Mouse (Mus musculus): ENCODE measurements at regions not wholly inside any gene's neighbourhood (a gene's known extent, or its start where the extent isn't known, plus 50 kb on each side); places are given as distances from the start of the nearest gene placed in this dataset.

DNA sequence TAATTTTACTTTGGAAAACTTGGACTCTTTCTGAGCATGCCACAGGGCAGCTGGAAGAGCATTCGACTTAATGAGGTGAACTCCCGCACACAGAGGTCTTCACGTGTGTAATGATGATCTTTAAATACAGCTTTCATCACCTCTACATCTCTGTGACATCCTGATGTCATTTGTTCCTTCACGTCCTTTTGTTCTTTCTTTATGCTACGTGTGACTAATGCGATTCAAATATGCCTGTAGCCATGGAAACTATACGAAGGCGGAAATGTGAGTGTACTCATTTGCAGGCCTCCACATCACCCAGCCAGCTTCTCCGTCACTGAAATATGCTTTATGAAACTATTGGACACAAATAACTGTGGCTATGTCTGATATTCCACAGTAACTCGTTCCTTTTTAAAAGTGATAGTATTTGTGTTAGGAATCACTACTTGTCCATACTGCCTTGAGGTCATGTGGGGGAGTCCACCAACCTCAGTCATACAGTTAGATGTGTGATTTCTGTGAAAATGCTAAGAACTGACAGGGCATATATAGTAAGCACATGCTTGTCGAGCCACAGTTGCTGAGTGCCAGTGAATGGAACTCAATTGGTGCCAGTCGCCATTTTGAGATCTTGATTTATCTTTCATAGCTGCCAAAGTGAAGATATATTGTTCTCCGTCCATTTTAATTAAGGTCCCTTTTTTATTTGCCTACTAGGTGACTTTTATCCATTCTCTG lies 145.9 kb downstream of the Plk2 start:
- DNase-seq = no peak

DNA sequence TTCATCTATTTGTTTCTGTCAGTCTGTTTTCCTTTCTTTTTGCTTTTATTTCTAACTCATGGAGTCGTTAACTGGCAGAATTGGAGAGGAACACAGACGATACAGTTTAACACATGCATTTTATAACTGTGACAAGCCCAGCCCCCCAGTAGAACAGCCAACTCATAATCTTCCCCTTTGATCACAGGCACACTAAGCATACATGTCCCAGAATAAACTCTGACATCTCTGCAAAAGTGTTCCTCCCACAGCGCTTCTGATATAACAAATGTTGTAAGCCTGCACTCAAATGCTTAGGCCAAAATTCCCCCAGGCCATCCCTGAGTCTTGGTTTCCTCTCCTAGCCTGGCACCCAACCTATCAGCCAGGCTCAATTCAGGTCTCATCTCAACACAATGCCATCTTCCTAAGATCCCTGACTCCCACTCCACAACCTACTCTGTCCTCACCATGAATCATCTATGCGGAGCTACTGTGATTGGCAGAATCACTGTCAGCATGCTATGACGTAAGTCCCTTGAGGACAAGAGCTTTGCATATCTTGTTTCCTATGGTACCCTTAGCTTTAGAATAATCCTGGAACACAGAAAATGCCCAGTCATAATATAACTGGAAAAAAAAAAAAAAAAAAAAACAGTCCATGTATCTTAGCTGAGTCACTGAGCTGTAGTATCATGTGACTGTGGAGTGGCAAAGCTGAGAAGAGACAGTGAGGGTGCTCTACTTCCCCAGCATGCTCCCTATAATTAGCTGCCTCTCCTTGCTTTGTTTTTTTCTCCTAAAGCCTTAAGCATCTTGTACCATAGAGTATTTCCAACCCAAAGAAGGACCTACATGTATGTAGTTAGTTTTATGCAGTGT lies 146.7 kb downstream of the Plk2 start:
- DNase-seq = no peak

DNA sequence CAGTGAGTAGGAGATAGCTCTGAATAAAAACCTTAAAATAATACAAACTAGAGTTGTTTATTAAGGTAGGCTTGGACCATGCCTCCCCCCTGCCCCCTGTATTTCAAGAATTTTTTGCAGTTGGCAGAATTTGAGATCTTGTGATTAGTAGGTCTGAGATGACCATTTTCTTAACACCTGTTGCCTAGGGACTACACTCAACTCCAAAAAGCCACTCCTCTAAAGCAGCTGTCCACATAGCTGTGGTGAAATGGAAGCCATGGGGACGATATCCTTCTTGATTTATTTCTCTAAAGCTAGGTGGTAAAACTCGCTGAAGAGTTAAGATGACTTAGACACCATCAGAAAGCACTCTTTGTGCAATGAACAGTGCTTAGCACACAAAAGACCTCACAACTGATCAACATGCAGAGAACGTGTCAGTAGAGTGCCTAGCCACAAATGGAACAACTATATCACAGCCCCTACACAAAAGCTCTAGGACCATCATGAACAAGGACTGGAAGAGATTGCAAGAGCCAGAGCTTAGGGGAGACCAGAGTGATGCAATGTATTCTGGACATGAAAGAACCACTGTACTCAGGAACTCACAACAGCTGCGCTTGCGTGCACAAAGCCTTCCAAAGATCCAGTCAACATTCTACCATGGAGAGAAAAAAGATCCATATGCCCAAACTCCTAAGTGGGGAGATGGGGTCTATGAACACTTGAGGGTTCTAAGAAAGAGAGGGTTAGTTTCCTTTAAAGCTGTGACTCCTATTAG lies 147.6 kb downstream of the Plk2 start:
- no peak for DNase-seq

DNA sequence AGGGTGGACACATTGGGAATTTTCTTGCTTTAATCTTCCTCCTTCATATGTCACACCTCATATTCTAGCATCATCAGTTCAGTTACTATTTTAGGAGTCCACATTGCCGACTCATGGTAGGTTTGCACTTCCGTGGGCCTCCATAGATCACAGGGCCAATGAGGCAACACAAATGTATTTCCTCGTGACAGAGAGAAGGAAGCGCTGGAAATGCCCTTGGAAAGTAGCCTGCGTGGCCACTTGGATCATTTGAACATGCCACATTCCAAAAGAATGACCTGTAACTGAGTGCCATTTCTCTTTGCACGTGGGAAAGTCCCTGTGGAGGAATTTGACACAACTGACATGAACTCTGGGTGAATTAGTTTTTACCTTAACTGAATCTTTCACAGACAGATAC lies 150.6 kb downstream of the Plk2 start:
- no peak for DNase-seq

DNA sequence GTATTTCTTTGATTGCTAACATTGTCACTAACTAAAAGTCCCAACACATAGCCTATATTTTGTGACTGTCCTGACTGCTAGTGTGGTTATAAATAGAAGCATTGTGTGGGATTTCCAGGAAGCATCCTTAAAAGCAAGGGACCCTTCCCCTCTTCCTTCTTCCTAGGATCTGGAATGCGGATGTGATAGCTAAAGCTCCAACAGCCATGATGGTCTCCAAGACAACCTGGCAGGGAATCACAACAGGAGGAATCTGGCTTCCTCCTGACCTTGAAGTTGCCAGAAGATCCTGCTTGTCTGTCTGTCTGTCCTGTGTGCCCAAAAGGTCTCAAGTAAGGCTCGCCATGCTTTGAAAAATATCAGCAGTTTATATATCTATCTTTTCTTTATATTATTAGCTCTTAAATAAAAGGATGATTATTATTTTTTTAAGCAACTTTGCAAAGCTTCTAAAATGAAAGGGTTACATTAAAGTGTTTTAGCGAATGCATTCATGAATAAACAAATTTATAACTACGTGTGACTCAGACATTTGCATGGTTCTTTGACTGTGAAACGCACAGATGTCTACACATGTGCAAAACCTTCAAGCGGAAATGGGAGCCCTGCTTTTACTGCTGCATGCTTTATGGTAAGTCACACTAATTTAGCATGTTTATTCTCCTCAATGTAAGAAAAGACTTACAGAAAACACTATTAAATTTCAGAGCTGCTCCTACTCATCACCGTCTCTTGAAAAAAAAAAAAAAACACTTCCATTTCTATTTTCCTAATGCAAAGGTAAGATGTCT lies 160.9 kb downstream of the Plk2 start:
- no peak for DNase-seq

DNA sequence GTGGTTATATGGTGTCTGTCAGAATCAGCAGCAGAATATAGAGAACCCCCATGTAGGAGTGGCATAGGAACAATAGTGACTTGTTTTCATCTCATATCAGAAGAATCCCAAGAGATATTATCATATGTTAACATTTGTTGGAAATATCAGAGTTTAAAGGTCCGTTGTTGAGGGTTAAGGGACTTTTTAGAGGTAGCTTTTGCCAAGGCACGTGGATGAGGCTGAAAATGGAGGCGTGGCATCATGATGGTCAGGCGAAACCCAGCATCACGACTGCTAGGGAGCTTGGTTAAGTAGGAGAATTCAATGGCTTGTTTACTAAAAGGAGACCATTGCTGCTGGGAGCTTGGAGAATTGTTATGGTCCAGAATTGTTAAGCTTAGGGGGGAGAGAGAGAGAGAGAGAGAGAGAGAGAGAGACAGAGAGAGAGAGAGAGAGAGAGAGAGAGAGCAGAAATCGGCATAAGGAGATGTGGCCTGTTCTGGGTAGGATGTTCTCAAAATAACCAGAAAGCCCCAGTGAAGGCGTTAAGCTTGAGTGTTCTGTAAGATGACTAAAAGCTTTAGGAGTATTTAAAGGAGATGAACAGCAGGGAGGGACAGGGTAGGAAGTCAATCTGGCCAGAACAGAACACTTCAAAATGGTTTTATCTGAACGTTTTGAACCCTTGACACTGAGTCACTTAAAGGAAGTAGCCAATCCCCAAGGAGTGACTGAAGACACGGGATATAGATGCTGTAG lies 161.7 kb downstream of the Plk2 start:
- DNase-seq = no peak

DNA sequence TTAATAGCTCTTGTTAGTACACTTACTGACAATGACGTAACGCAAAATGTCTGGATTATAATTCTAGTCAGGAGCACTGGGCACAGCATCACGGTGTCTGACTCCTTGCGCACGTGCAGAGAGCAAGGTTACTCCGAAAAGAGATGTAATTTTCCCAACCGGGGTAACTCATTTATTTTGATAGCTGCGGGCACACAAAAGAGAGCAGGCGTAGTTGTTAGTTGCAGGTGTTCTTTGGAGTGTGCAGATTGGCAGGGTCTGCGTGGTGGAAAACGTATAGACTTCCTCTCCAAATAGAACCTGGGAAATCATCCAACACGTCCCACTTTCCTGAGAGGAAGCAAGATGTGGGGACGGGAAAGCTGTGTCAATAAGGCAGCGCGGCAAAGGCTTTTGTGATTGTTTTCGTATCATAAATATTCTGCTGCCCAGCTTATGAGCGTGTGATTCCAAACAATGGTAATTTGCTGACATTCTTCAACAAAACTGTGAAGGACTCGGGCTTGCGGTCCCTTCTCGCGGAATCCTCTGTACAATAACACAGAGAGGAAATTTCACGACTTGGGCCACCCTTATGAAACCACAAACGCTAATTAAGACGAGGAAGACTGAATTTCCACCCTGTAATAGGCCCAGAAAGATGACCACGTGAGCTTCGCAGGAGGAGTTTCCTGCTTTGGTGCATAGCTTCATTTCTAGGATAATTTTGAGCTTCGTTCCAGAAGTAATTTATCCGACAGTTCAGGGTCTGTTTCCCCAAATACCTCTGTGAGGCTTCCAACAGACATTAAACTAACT lies 163.3 kb downstream of the Plk2 start:
- peak; percentile 14 for DNase-seq

DNA sequence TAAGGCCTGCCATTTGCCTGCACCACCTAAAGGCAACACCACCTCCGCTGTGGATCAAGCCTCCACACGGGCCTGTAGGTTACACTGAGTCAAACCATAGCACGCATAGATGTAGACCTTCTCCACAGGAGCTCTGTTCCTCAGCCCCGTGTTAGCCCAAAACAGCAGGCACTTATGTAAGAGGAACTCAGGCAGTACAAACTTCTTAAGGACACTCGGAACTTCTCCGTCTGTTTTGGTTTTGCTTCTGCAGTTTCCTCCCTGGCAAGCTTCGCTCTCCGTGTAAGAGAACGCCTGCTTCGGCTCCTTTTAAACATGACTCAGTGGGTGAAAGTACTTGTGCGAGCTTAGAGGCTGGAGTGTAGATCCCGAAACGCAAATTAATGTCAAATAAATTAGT lies 165.7 kb downstream of the Plk2 start:
- DNase-seq = no peak

DNA sequence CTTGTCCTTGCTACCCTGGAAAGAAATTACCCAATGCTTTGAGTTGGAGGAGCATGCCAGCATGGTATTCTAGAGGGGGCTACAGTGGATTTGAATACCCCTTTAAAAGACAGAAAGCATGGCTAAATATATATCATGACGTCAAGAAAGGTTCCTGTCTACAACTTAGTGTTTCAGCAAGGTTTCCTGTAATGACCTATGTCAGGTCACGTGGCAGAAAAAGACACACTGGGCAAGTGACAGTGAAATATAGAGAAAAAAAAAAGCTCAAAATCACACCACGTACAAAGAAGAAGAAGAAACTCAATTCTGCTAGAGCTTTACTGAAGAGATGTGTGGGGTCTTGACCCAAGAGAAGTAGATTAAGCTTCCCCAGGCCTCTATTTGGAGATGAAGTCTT lies 167.7 kb downstream of the Plk2 start:
- DNase-seq = no peak

DNA sequence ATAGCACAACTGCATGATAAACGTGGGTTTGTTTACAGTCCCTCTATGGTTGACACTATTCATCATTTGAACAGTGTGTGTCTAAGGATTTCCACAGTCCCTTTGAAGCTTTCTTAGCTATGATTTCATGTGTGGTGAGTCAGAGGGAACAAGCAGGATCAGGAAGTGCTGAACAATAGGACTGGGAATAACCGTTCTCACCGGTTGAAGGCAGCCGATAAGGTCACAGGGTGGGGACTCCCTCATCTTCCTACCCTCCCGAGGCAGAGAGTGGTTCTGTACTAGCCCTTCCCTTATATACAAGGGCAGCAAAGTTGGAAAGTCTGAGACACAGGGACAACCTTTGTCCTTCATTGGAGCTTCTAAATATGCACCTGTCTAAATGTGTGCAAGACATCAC lies 168.1 kb downstream of the Plk2 start:
- DNase-seq = peak; percentile 7

DNA sequence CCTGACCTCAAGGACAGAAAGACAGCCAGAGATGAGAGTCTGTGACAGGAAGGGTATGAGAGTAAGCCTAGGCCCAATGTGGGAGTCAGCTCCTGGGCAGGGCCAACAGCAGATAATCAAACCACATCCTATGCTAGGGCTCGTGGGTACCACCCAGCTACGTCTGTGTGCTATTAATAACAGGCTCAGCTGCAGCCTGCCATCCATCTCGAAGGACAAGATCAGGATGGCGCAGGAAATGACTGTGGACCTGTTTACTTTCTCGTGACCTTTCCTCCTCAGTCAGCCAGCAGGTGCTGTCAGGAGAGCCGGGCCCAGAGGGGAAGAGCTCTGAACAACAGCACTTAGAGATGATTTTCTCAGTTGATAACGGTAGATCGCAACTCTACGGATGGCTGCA lies 169.1 kb downstream of the Plk2 start:
- DNase-seq = no peak

DNA sequence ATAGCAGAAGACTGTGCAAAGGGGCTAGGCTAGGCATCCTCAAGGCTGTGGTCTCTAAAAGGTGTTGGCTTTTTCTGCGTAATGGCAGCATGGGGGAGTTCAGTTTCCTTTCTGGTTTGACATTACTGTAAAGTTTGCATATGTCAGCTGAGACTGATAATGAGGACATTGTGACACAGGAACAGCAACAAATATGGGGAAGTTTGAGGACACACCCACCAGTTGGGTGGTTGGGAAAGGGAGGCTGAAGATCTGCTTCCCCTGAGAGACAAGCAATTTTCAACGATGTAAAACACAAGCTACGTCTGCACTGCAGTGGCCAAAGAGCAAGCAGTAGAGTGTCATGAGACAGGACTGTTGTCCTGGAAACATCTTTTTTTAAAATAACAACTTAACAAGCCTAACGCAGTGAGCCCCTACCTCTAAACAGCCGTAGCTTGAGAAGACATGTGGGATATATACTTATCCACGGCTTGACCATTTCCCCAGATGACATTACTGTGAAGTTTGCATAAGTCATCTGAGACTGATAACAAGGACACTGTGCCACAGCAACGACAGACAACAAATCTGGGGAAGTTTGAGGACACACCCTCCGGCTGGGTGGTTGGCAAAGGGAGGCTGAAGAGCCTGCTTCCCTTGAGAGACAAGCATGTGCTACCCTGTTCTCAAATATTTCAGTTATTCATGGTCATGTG lies 173.8 kb downstream of the Plk2 start:
- peak; percentile 8 for DNase-seq

DNA sequence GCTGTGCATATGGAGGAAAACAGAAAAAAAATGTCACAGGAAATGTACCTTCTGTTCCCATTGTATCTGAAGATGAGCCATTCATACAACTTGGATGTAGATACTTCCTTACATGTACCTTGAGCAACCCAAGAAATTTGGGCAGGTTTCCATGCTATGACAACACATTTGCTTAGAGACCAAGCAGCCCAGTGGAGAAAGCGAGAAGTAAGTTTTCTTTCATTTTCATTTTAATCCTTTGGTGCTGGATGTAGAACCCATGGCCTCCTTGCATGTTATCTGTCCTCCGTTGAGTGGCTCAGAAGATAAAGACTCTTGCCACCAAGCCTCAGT lies 174.3 kb downstream of the Plk2 start:
- no peak for DNase-seq

DNA sequence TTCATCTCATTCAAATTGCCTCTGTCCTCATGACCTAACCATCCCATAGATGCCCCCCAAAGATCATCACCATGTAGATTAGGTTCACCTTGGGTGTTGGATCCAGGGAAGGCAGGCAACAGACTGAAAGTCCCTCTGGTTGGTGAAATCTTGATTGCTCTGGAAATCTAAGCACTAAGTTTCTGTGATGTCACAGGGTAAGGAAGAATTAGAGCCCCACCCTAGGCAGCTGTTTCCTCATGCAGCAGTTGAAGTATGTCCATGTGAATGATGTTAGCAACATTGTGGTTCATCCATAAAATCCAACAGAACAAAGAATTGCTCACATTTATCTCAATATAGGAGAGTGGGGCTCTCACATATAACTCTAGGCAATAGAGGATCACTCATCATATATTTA lies 175.5 kb downstream of the Plk2 start:
- no peak for DNase-seq

DNA sequence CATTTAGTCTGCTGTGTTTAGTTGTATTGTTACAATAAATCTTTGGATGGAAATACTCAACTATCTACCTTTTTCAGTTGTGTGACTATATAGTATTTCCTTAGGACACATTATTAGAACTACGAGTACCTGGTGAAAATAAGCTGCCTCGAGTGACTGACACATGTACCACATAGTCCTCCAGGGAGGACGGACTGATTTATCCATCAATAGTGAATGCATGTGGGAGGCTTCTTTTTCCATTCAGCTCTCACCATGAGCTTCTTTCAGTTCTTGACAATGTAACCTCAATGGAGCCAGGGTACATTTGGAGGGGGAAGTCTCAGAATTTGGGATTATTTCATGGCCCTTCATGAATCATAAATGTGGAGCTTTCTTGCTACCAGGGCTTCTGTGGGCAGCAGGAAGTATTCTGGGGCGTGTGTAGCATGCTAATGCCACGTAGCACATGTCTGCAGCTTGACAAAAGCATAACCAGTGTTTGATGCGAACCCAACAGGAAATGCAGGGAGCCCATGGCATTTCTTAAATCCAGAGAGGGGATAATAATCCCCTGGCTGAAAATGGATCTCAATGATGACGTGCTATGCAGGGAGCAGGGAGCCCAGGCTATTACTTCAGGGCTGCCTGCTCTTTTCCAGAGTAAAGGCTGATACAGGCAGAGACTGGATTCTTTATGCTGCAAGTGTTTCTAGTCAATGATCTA lies 178.7 kb downstream of the Plk2 start:
- no peak for DNase-seq

DNA sequence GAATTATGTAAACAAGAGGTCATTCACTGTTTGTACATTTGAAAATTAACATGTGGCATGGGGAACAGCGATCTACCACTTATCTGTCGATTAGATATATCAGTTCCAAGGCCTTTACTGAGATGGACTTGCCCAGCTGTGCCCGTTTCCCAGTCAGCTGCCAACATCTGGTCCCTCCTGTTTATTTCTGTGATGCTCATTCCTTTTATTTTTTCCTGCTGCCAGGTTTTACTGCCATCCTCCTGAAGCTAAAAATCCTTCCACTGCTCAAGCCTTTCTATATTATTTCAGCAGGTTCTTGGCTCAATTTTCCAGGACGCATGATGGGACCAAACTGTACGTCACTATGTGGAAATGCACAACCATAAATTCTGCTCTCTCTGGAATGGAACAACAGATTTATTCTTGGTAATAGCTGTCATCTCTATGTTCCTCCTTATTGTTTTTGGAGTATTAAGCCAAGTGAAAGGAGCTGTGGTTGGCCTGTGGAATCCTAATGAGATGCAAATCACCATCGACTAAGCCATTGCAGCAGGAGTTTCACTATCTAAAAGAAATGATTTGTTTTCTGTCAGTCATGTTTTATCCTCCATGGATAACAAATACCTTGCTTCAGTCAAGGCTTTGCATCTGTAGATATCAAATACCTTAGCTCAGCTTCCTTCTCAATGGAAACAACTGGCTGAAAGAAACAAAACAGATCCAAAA lies 180.1 kb downstream of the Plk2 start:
- DNase-seq = no peak

DNA sequence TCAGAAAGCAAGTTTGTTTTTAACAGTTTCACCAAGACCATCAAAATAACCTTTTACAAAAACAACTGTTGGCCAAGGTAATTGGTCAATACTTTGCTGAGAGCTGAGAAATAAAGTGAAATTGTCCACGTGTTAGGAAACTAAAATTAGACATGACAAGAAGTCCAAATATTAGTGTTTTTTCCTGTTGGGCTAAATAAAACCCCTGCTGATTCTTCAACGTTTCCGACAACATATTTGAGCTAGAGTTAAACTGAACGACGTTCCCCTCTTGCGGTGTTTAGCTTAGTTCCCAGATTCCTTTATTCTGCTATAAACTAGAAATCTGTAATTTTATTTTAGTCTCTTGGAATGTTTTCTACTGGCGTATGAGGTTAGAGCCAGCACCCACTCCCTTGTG lies 183.3 kb downstream of the Plk2 start:
- DNase-seq = no peak

DNA sequence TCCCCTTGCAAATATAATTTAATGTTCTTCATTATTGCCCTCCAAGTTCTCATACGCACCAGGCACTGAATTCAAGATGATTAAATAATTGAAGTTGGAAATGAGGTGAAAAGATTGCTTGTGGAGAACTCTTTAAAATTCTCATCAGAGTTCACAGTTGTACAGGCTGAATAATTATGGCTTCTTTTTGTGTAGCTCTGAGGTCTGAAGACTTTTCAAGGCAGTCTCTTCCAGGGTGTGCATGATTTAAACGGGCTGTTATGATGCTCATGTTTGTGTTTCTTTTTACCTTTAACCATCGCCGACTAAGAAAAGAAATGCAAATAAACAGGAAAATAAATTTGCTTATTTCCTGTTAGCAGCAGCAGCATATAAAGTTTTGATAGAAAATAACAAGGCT lies 185.3 kb downstream of the Plk2 start:
- no peak for DNase-seq

DNA sequence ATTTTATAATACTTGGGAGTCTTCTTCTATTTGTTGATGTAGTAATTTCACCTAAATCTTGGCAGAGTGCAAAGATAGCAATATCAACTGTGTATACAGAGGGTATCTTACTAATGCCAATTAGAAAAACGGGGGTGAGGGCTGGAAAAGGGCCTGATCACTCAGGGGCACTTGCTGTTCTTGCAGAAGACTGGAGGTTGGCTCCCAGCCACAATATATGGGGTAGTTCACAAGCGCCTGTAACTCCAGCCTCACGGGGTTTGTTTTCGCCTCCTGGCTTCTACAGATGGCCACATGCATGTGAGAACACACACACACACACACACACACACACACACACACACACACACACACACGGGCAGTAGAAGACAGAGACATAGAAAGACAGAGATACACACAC lies 185.7 kb downstream of the Plk2 start:
- DNase-seq = no peak
